In the genomic region with DNA sequence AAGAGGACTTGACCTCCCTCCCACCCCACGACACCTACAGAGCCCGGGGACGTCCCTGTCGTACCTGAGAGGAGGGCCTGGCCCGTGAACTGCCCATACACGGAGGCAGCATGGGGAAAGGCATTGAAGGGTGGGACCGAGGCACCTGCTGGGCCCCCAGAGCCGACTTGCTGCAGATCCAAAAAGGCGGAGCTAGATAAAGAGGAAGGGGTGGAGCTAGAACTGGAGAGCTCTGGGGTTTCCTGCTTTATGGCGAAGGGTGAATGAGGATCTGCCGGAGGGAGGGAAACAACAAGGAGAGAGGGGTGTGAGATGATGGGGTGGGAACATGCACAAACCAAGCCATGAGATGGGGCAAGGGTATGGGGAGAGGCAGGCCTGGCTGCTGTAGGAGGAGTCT, we compare ENCODE assay signal across 22 mouse cellular contexts. TPM values are rescaled to one million over a fixed set of nuclear protein-coding genes. Genes with fewer than 3 reads are reported as not detected.
"Had no signal": no experiment of that assay in that cellular context is flagged by ENCODE, and none has a peak within 500 bp of the region (broad histone marks: within the 10 kb centered on the region; RNA-seq: fewer than 3 reads in every experiment).

No protein-coding gene starts in this region.

- H3K36me3 ChIP-seq: limb, embryonic 13.5 days; neural tube, embryonic 12.5 days; stomach, embryonic 15.5 days had no signal

- H3K4me3 ChIP-seq: layer of hippocampus, adult 2 months; limb, embryonic 13.5 days; midbrain, embryonic 10.5 days; neural tube, embryonic 12.5 days; stomach, embryonic 15.5 days had no signal

- H3K27me3 ChIP-seq: limb, embryonic 13.5 days; neural tube, embryonic 12.5 days; stomach, embryonic 15.5 days had no signal

- ATAC-seq: lung, postnatal 0 days had no signal

- H3K4me1 ChIP-seq: limb, embryonic 13.5 days; neural tube, embryonic 12.5 days; stomach, embryonic 15.5 days had no signal

- H3K9me3 ChIP-seq: limb, embryonic 13.5 days; midbrain, embryonic 10.5 days; neural tube, embryonic 12.5 days; stomach, embryonic 15.5 days had no signal

- H3K9ac ChIP-seq: limb, embryonic 13.5 days; liver, embryonic 14.5 days; neural tube, embryonic 12.5 days; stomach, embryonic 15.5 days had no signal

- H3K4me2 ChIP-seq: limb, embryonic 13.5 days; neural tube, embryonic 12.5 days; stomach, embryonic 15.5 days had no signal

- H3K27ac ChIP-seq: layer of hippocampus, adult 2 months; limb, embryonic 13.5 days; liver, embryonic 14.5 days; macrophage; midbrain, embryonic 10.5 days; neural tube, embryonic 12.5 days; stomach, embryonic 15.5 days had no signal

- DNase-seq: kidney, adult 18-20 months; kidney, postnatal 4 days; left cerebral cortex, postnatal 4 days; lung, adult 18-20 months; midbrain, embryonic 14.5 days; retina, postnatal 1 day; right cerebral cortex, postnatal 4 days; spleen, adult 18-20 months; thymus, postnatal 4 days had no signal

RNA-seq across cellular contexts. Expression of a gene that starts 39.7 kb away (rescaled TPM):
- total RNA-seq: layer of hippocampus, adult 2 months; layer of hippocampus, postnatal 10 days; left cerebral cortex, adult 18-20 months; left cerebral cortex, postnatal 10 days; left cerebral cortex, postnatal 4 days; neutrophil, adult 5-6 weeks had no signal
- polyA plus RNA-seq: limb, embryonic 13.5 days; liver, adult 2 months; lung, postnatal 0 days; macrophage had no signal
